In genomic region chr5:21663081-21663480, GRCm38 (mm10) we compare ENCODE assay signal across 22 mouse cellular contexts. TPM values are rescaled to one million over a fixed set of nuclear protein-coding genes. Genes with fewer than 3 reads are reported as not detected.
DNase-seq lines count a peak whose midpoint lies in the region; ATAC-seq lines count a peak whose summit lies in the region.
"Had no signal": no experiment of that assay in that cellular context is flagged by ENCODE, and none has a peak within 500 bp of the region (broad histone marks: within the 10 kb centered on the region; RNA-seq: fewer than 3 reads in every experiment).

No protein-coding gene starts in this region.

- no peak overlapping the region for H3K27ac ChIP-seq in forebrain, embryonic 11.5 days (ENCODE audit: low read depth, low read length)
- H3K27ac ChIP-seq in forebrain, embryonic 15.5 days (replicated peaks) = no peak overlapping the region
- H3K27ac ChIP-seq: embryonic facial prominence, embryonic 12.5 days; hindbrain, embryonic 12.5 days; layer of hippocampus, adult 2 months; midbrain, embryonic 12.5 days; neural tube, embryonic 13.5 days had no signal

- H3K9ac ChIP-seq in forebrain, embryonic 11.5 days (ENCODE audit: low read length) = no peak overlapping the region
- H3K9ac ChIP-seq in forebrain, embryonic 15.5 days (replicated peaks) = no peak overlapping the region
- H3K9ac ChIP-seq: embryonic facial prominence, embryonic 12.5 days; hindbrain, embryonic 12.5 days; midbrain, embryonic 12.5 days; neural tube, embryonic 13.5 days had no signal

- no peaks in the 10 kb centered on the region for H3K9me3 ChIP-seq in forebrain, embryonic 11.5 days (ENCODE audit: control insufficient read depth, low read length)
- H3K9me3 ChIP-seq in forebrain, embryonic 15.5 days = no peaks in the 10 kb centered on the region
- H3K9me3 ChIP-seq: embryonic facial prominence, embryonic 12.5 days; hindbrain, embryonic 12.5 days; midbrain, embryonic 12.5 days; neural tube, embryonic 13.5 days had no signal

- no peak overlapping the region for H3K4me2 ChIP-seq in forebrain, embryonic 11.5 days (ENCODE audit: low read depth, low read length, severe bottlenecking)
- no peak overlapping the region for H3K4me2 ChIP-seq in forebrain, embryonic 15.5 days (replicated peaks)
- H3K4me2 ChIP-seq: embryonic facial prominence, embryonic 12.5 days; heart, embryonic 11.5 days; hindbrain, embryonic 12.5 days; midbrain, embryonic 12.5 days; neural tube, embryonic 13.5 days had no signal

- peak; percentile 46 for DNase-seq in forebrain, embryonic 11.5 days (ENCODE audit: low spot score)
- peak; percentile 23 for DNase-seq in ovary, adult 18-20 months (ENCODE audit: low spot score)
- no peak for DNase-seq in ovary, postnatal 14 days (ENCODE audit: low spot score)
- DNase-seq in adrenal gland, postnatal 10 days = peak; percentile 55
- no peak for DNase-seq in testis, postnatal 14 days (ENCODE audit: low spot score)
- no peak for DNase-seq in layer of hippocampus, postnatal 25 days (ENCODE audit: extremely low spot score in 1 of 2, low spot score in 1 of 2)
- DNase-seq: cerebellum, adult 2 months; heart, postnatal 10 days; kidney, adult 2 months; kidney, postnatal 14 days; liver; right cerebral cortex, postnatal 4 days had no signal

- no peaks in the 10 kb centered on the region for H3K4me1 ChIP-seq in forebrain, embryonic 11.5 days (replicated peaks; ENCODE audit: control insufficient read depth, insufficient read depth, low read length)
- H3K4me1 ChIP-seq in forebrain, embryonic 15.5 days = peaks cover 18% of the 10 kb centered on the region
- H3K4me1 ChIP-seq: embryonic facial prominence, embryonic 12.5 days had no signal

- H3K27me3 ChIP-seq in forebrain, embryonic 11.5 days (ENCODE audit: control insufficient read depth, insufficient read depth, low read length) = no peaks in the 10 kb centered on the region
- no peaks in the 10 kb centered on the region for H3K27me3 ChIP-seq in forebrain, embryonic 15.5 days
- H3K27me3 ChIP-seq: embryonic facial prominence, embryonic 12.5 days; hindbrain, embryonic 12.5 days; midbrain, embryonic 12.5 days; neural tube, embryonic 13.5 days had no signal

- WGBS in forebrain, embryonic 11.5 days = 95% methylated on average over 11 of the region's 11 CpGs
- 71% methylated on average over 11 of the region's 11 CpGs for WGBS in forebrain, embryonic 15.5 days

- peaks cover 5% of the 10 kb centered on the region; the same call in 1 of the 2 replicates for H3K36me3 ChIP-seq in forebrain, embryonic 11.5 days (ENCODE audit: control insufficient read depth, insufficient read depth, low read length)
- peaks cover 46% of the 10 kb centered on the region for H3K36me3 ChIP-seq in forebrain, embryonic 15.5 days

- ATAC-seq in forebrain, embryonic 11.5 days (replicated peaks; ENCODE audit: low FRiP score) = no peak
- ATAC-seq in forebrain, embryonic 15.5 days (replicated peaks) = no peak
- ATAC-seq: inflammation-experienced regulatory T-cells, adult 6 months; lung, postnatal 0 days had no signal

- H3K4me3 ChIP-seq in forebrain, embryonic 11.5 days (ENCODE audit: low read depth, low read length) = no peak overlapping the region
- no peak overlapping the region for H3K4me3 ChIP-seq in forebrain, embryonic 15.5 days
- H3K4me3 ChIP-seq: embryonic facial prominence, embryonic 12.5 days; hindbrain, embryonic 12.5 days; layer of hippocampus, adult 2 months; midbrain, embryonic 12.5 days; neural tube, embryonic 13.5 days had no signal

RNA-seq across cellular contexts. Expression of gene Armc10, which starts 17.5 kb away (rescaled TPM):
- polyA plus RNA-seq in forebrain, embryonic 11.5 days (2014; fragmentation: Nextera tagmentation; extraction: Ambion mirVana) = 93.1 and 93.2 TPM in 2 replicates
- polyA plus RNA-seq in forebrain, embryonic 15.5 days (2015; fragmentation: Nextera tagmentation; extraction: Ambion mirVana) = 88.5 and 90.3 TPM in 2 replicates
- total RNA-seq in adrenal gland, postnatal 10 days (2021) = 10 to 100 TPM; 17.7 to 22.4 TPM
- total RNA-seq in layer of hippocampus, postnatal 25 days (2021) = 10 to 100 TPM; 21.2 to 22.3 TPM

RNA-seq across cellular contexts. Expression of gene Fbxl13, which starts 17.6 kb away (rescaled TPM):
- polyA plus RNA-seq in forebrain, embryonic 11.5 days (2014; fragmentation: Nextera tagmentation; extraction: Ambion mirVana) = 0.15 TPM in 1 of 2 replicates, not detected in the other
- polyA plus RNA-seq in forebrain, embryonic 15.5 days (2015; fragmentation: Nextera tagmentation; extraction: Ambion mirVana) = 0.33 and 0.34 TPM in 2 replicates
- under 1 TPM; 0.12 to 0.21 TPM for total RNA-seq in adrenal gland, postnatal 10 days (2021)
- total RNA-seq in layer of hippocampus, postnatal 25 days (2021) = under 1 TPM; 0.17 to 0.26 TPM
- total RNA-seq: gastrocnemius, adult 18-20 months had no signal

RNA-seq across cellular contexts. Expression of gene Napepld, which starts 38.1 kb away (rescaled TPM):
- polyA plus RNA-seq in forebrain, embryonic 11.5 days (2014; fragmentation: Nextera tagmentation; extraction: Ambion mirVana) = 17.9 and 20.3 TPM in 2 replicates
- polyA plus RNA-seq in forebrain, embryonic 15.5 days (2015; fragmentation: Nextera tagmentation; extraction: Ambion mirVana) = 3.9 and 4.2 TPM in 2 replicates
- 10 to 100 TPM; 10.8 to 17.4 TPM for total RNA-seq in adrenal gland, postnatal 10 days (2021)
- 10 to 100 TPM; 21.2 to 24.5 TPM for total RNA-seq in layer of hippocampus, postnatal 25 days (2021)

Comparison
In these comparisons a context has a peak if more than half of its experiments do, and no peak if none do; other contexts are left out.
1. DNase-seq: peak in forebrain, embryonic 11.5 days (single experiment), ovary, adult 18-20 months (single experiment) and adrenal gland, postnatal 10 days (single experiment); none in ovary, postnatal 14 days (single experiment), testis, postnatal 14 days (single experiment) and layer of hippocampus, postnatal 25 days (0 of 2).